Mouse (Mus musculus): ENCODE measurements around the gene Olfr1349.

- peak; percentile 97 for TF ChIP-seq CTCF (conservative IDR thresholded peaks at IDR 0.05; ENCODE audit: low read length)
- TF ChIP-seq NANOG (IDR thresholded peaks at IDR 0.05; ENCODE audit: borderline replicate concordance, low read length), result no peak
- TF ChIP-seq POU5F1 (IDR thresholded peaks at IDR 0.05; ENCODE audit: borderline replicate concordance, low read length), result no peak
These were observed 2.3 kb upstream of the Olfr1349 start for GRCm38 (mm10) chr7:6525001-6525400.
